Mouse (Mus musculus) lung, postnatal 0 days (tissue): ENCODE results near the gene Mettl16.

Source experiments
- CTCF ChIP-seq: IDR thresholded peaks from 2 replicates; pipeline ENCODE4 v1.5.1; 2016; ENCODE audit warnings: antibody characterized with exemption, mild to moderate bottlenecking
- EP300 ChIP-seq: IDR thresholded peaks from 2 replicates; pipeline ENCODE4 v1.6.1; 2016; ENCODE audit warnings: antibody characterized with exemption, mild to moderate bottlenecking, control low read depth

DNA sequence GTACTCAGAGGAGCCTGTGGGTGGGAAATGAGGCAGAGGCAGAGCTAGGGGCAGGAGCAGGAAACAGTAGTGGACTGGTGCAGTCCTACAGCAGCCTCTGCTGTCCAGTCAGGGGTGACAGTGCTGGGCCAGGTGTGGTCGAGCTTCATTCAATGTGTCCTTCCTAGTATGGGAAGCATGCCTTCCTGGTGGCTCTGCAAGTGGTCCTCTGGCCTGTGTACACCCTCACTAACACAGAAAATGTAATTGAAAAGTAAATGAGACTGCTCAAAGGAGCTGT is 63.7 kb downstream of the Mettl16 start:
- TF ChIP-seq CTCF (no peak), EP300 (no peak)
